Mouse (Mus musculus) cortical plate, adult 2 months (tissue): ENCODE results near the gene Rcn1.

Experiments
- CTCF ChIP-seq: fragments of 200-500 bp; IDR thresholded peaks from 2 replicates; pipeline ENCODE4 v1.5.1; 2011; ENCODE audit warnings: mild to moderate bottlenecking, control low read depth, low read length; ENCODE audit not compliant: insufficient read depth; ENCODE audit errors: extremely low read depth
- POLR2A ChIP-seq: fragments of 200-500 bp; IDR thresholded peaks from 2 replicates; pipeline ENCODE4 v1.6.1; 2011; ENCODE audit warnings: mild to moderate bottlenecking, low read length, control low read depth; ENCODE audit not compliant: insufficient read depth; ENCODE audit errors: extremely low read depth

GRCm38 (mm10) chr2:105336314-105337027 lies 62.6 kb downstream of the Rcn1 start:
- TF ChIP-seq POLR2A, result no peak
- no peak for TF ChIP-seq CTCF
